Mouse (Mus musculus): ENCODE measurements around the gene Cracr2b. TPM values are rescaled to one million over a fixed set of nuclear protein-coding genes. Genes with fewer than 3 reads are reported as not detected.

Cracr2b gene
- total RNA-seq, 2 experiments from 2014 or later: 3.9 to 6.0 TPM

- no peak for DNase-seq
Measured at GRCm38 (mm10) chr7:141486239-141486638, 25.3 kb downstream of the Cracr2b start.

DNA sequence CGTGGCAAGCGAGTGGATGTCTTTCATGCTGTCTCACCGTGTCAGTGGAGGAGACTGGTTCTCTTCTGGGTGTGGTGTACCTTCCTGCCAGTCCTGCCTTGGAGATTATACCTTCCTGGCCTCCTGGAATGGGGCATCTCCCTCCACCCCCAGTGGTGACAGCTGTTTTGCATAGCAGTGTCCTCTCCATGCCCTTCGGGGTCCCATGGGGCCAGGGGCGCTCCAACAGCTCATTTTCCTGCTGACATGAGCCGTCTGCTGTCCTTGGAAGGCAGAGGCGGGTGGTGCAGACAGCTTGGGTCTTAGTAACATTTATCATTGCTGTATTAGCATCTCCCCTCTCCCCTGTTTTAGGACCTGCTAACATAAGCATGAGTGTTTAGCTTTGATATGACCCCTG, 26.2 kb downstream of the Cracr2b start:
- DNase-seq: no peak

- no peak for DNase-seq
Measured at GRCm38 (mm10) chr7:141491151-141491550, 30.3 kb downstream of the Cracr2b start.

GRCm38 (mm10) chr7:141492738-141493137, 31.8 kb downstream of the Cracr2b start:
- DNase-seq: no peak

DNA sequence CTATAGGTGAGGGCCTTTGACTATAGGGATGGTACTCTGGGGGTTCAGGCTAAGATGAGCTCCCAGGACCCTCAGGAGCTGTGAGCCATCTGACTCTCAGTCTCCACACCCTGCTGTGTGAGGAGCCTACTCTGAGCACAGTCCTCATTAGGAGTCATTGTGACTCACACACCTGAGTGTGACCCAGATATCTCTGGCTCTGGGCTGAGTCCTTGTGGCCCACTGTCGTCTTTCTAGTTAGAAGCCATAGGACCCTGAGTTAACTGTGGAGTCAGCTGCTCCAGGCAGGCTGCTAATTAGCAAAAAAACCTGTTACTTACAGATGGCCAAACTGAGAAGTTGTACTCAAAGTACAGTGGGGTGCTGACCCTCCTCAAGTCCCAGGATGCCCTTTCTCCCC, 32.8 kb downstream of the Cracr2b start:
- DNase-seq: no peak

GRCm38 (mm10) chr7:141495379-141495778, 34.5 kb downstream of the Cracr2b start:
- DNase-seq: no peak

DNA sequence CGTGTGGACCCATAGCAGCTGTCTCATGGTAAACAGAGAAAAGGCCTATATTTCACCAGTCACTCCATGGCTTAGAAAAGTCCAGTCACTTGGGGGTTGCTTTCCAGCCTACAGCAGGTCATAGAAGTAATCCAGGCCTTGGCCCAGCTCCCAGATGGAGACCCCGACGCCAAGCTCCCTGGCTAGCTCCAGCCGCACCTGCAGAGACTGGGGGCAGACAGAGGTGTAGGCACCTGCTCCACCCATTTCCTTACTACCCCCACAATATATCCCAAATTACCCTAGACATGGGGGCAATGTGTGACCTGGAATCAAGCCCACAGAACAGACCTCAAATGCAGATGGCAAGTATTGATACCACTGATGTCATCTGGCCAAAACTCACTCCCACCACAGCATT, 35.0 kb downstream of the Cracr2b start:
- DNase-seq: no peak

GRCm38 (mm10) chr7:141497600-141497999, 36.7 kb downstream of the Cracr2b start:
- no peak for DNase-seq

GRCm38 (mm10) chr7:141501820-141502555, 41.1 kb downstream of the Cracr2b start:
- DNase-seq: no peak

DNA sequence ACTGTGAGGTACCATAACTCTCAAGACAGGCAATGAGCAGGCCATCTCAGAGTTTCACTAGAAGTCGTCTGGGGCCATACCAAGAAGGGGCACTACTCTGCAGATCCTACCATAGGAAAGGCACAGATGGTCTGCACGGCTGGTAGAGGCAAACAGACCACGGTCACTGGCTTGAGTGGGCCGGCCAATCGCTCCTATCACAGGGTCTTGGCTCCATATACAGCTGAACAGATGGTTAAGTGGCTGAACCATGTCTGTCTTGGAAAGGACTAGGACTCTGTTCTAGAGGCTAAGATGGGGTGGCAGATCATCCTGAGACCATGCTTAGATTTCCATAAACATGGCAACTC, 41.6 kb downstream of the Cracr2b start:
- no peak for DNase-seq

DNA sequence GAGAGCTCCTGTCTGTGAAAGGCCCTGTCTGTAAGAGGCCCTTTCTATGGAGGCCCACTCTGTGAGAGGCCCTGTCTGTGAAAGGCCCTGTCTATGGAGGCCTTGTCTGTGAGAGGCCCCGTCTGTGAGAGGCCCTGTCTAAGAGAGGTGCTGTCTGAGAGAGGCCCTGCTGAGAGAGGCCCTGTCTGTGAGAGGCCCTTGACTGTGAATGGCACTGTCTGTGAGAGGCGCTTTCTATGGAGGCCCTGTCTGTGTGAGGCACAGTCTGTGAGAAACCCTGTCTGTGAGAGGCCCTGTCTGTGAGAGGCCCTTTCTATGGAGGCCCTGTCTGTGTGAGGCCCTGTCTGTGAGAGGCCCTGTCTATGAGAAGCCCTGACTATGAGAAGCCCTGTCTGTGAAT, 45.4 kb downstream of the Cracr2b start:
- DNase-seq: no peak

DNA sequence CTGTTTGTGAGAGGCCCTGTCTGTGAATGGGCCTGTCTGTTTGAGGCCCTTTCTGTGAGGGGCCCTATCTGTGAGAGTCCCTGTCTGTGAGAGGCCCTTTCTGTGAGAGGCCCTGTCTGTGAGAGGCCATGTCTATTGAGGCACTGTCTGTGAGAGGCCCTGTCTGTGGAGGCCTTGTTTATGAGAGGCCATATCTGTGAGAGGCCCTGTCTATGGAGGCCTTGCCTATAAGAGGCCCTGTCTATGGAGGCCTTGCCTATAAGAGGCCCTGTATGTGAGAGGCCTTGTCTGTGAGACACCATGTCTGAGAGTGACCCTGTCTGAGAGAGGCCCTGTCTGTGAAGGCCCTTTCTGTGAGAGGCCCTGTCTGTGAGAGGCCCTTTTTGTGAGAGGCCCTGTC, 47.3 kb downstream of the Cracr2b start:
- DNase-seq: no peak

DNA sequence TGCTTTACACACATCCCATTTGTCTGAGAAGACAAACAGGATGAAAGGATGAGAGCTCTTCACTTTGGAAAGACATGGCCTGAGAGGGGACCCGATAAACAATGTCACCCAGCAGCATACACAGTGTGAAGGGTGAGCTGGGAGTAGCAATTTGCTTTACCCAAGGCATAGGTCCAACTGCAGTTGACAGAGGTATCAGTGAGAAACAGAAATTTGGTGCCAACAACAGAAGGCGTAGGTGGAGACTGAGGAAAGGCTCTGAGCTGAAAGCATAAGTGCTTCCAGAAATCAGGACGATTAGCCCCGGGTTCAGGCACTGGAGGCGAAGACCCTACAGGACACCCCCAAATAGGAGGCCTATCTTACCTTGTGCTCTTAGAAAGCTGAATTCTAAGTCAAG, 49.3 kb downstream of the Cracr2b start:
- DNase-seq: no peak

DNA sequence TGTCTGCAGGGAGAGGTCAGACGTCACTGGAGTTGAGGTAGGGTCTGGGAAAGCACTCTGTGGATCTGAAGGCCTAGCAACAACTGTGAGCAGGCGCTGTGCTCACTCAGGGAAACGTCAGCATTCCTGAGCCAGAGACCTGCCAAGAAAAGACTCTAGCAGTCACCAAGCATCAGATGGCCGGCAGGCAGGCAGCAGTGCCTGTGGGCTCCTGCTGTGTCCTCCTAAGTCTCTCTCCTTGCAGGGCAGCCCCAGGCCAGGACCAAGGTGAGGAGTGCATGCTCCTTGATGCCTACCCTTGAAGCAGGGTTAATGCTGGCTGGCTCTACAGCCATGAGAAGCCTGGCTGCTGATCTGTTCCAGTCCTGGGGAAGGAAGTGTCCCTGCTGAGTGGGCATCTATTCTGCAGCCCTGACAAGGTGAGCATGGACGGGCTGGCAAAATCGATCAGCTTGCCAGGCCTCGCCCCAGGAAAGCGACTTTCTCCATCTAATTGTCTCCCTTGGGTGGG, 49.8 kb downstream of the Cracr2b start:
- DNase-seq: no peak

Other genes starting within 250 kb of the Cracr2b start
- gene Lmntd2, start 247.0 kb upstream of the Cracr2b start, total RNA-seq (2021): not detected
- gene Rassf7, start 245.2 kb upstream of the Cracr2b start, total RNA-seq (2021): under 1 TPM; 0.73 to 0.82 TPM
- gene Phrf1, start 232.3 kb upstream of the Cracr2b start, total RNA-seq (2021): 10 to 100 TPM; 79.9 to 86.9 TPM
- 1 to 10 TPM in 1 of 2 experiments, under 1 TPM in 1; 0.51 to 1.2 TPM for gene Irf7, start 194.6 kb upstream of the Cracr2b start, total RNA-seq (2021)
- gene Cdhr5, start 184.3 kb upstream of the Cracr2b start, total RNA-seq (2021): not detected
- gene Sct, start 182.0 kb upstream of the Cracr2b start, total RNA-seq (2021): not detected
- under 1 TPM in 1 of 2 experiments, not detected in 1; 0.18 TPM for gene Drd4, start 169.1 kb upstream of the Cracr2b start, total RNA-seq (2021)
- gene Deaf1, start 133.4 kb upstream of the Cracr2b start, total RNA-seq (2021): 10 to 100 TPM; 79.4 to 82.5 TPM
- 10 to 100 TPM; 32.4 to 34.3 TPM for gene Tmem80, start 133.4 kb upstream of the Cracr2b start, total RNA-seq (2021)
- gene Eps8l2, start 122.2 kb upstream of the Cracr2b start, total RNA-seq (2021): 1 to 10 TPM; 4.6 to 5.8 TPM
- 100 to 1,000 TPM; 119 to 121 TPM for gene Taldo1, start 68.9 kb upstream of the Cracr2b start, total RNA-seq (2021)
- gene Gatd1, start 47.0 kb upstream of the Cracr2b start, total RNA-seq (2021): 10 to 100 TPM; 42.2 to 48.4 TPM
- gene Cend1, start 31.6 kb upstream of the Cracr2b start, total RNA-seq (2021): 100 to 1,000 TPM; 250 to 269 TPM
- 100 to 1,000 TPM; 319 to 341 TPM for gene Slc25a22, start 23.2 kb upstream of the Cracr2b start, total RNA-seq (2021)
- gene Pidd1, start 17.1 kb upstream of the Cracr2b start, total RNA-seq (2021): 1 to 10 TPM in 1 of 2 experiments, under 1 TPM in 1; 0.66 to 1.1 TPM
- gene Rplp2, start 13.7 kb upstream of the Cracr2b start, total RNA-seq (2021): 100 to 1,000 TPM; 556 TPM
- gene Pnpla2, start 5.9 kb upstream of the Cracr2b start, total RNA-seq (2021): 10 to 100 TPM; 17.7 to 27.0 TPM
- gene Cd151, start 6.3 kb downstream of the Cracr2b start, total RNA-seq (2021): 10 to 100 TPM; 21.4 to 21.5 TPM
- 10 to 100 TPM; 42.8 to 44.9 TPM for gene Polr2l, start 14.0 kb downstream of the Cracr2b start, total RNA-seq (2021)
- 10 to 100 TPM; 13.1 to 13.7 TPM for gene Tspan4, start 14.1 kb downstream of the Cracr2b start, total RNA-seq (2021)
- gene Chid1, start 78.8 kb downstream of the Cracr2b start, total RNA-seq (2021): 10 to 100 TPM; 73.0 to 73.3 TPM
- 100 to 1,000 TPM; 231 to 245 TPM for gene Ap2a2, start 101.1 kb downstream of the Cracr2b start, total RNA-seq (2021)
- not detected for gene Muc6, start 194.2 kb downstream of the Cracr2b start, total RNA-seq (2021)
- 1 to 10 TPM in 1 of 2 experiments, not detected in 1; 2.1 TPM for gene Muc2, start 229.2 kb downstream of the Cracr2b start, total RNA-seq (2021)